Mouse (Mus musculus): ENCODE measurements around the gene Nln. TPM values are rescaled to one million over a fixed set of nuclear protein-coding genes. Genes with fewer than 3 reads are reported as not detected.

Nln gene
- total and polyA plus RNA-seq, 3 experiments, result 15.4 to 229 (median 16.1) TPM

DNA sequence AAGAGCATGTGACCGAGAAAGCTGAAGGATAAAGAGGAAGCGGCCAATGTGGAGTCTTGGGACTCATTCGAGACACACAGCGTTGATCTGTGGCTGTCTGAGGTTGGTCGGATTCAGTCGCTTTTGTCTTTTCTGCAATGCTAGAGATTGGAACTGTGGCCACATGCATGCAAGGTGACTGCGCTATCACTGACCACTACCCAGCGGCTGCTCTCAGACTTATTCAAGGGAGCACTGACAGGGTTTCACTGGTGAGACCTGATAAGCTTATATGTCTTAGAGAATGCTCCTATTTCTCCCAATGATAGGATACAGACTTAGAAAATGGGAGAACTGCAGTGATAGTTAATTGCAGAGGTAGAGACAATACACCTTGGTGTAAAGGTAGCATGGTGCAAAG lies 35.2 kb downstream of the Nln start:
- Histone ChIP-seq H3K36me3 (ENCODE audit: control insufficient read depth in 1 of 2, insufficient read depth in 2 of 2, low read length in 2 of 2) (no peaks in the 10 kb centered on the region), H3K4me1 (ENCODE audit: control insufficient read depth in 1 of 2, insufficient read depth in 2 of 2, low read length in 2 of 2) (no peaks in the 10 kb centered on the region), H3K27ac (ENCODE audit: control insufficient read depth, low read depth, low read length) (no peak overlapping the region), H3K4me3 (ENCODE audit: control insufficient read depth in 1 of 2, insufficient read depth in 1 of 2, low read depth in 2 of 2, low read length in 2 of 2) (no peak overlapping the region), H3K27me3 (ENCODE audit: control insufficient read depth in 1 of 2, insufficient read depth in 2 of 2, low read length in 2 of 2) (no peaks in the 10 kb centered on the region), H3K9ac (ENCODE audit: control insufficient read depth, low read depth, low read length, poor library complexity, severe bottlenecking) (no peak overlapping the region), H3K9me3 (replicated peaks; ENCODE audit: insufficient read depth, low read length) (no peaks in the 10 kb centered on the region), H3K79me2 (ENCODE audit: control insufficient read depth, insufficient read depth, low read length, poor library complexity) (no peaks in the 10 kb centered on the region)
- no peak for TF ChIP-seq ETS1 (IDR thresholded peaks at IDR 0.05; ENCODE audit: low read depth, low read length)
- no peak for TF ChIP-seq BHLHE40 (IDR thresholded peaks at IDR 0.05; ENCODE audit: borderline replicate concordance, low read depth, low read length)
- TF ChIP-seq MAFK (IDR thresholded peaks at IDR 0.05; ENCODE audit: borderline replicate concordance, low read depth, low read length), result no peak
- TF ChIP-seq MXI1 (IDR thresholded peaks at IDR 0.05; ENCODE audit: low read depth, low read length), result no peak
- TF ChIP-seq SMC3 (IDR thresholded peaks at IDR 0.05; ENCODE audit: low read depth, low read length), result no peak
- TF ChIP-seq GATA1 (IDR thresholded peaks at IDR 0.05; ENCODE audit: low read depth, low read length), result no peak
- TF ChIP-seq GABPA (IDR thresholded peaks at IDR 0.05; ENCODE audit: low read depth, low read length), result no peak
- TF ChIP-seq JUND (IDR thresholded peaks at IDR 0.05; ENCODE audit: low read depth, low read length), result no peak
- no peak for TF ChIP-seq USF2 (IDR thresholded peaks at IDR 0.05; ENCODE audit: borderline replicate concordance in 1 of 2, insufficient read depth in 1 of 2, low read depth in 1 of 2, low read length in 2 of 2)
- TF ChIP-seq EP300 (IDR thresholded peaks at IDR 0.05; ENCODE audit: low read depth in 1 of 2, low read length in 2 of 2), result no peak
- no peak for TF ChIP-seq E2F4 (IDR thresholded peaks at IDR 0.05; ENCODE audit: borderline replicate concordance, low read depth, low read length)
- TF ChIP-seq HCFC1 (IDR thresholded peaks at IDR 0.05; ENCODE audit: low read depth, low read length), result no peak
- no peak for TF ChIP-seq TAL1 (IDR thresholded peaks at IDR 0.05; ENCODE audit: low read length)
- TF ChIP-seq CHD2 (IDR thresholded peaks at IDR 0.05; ENCODE audit: low read length), result no peak
- TF ChIP-seq NELFE (IDR thresholded peaks at IDR 0.05; ENCODE audit: low read depth, low read length), result no peak
- TF ChIP-seq POLR2AphosphoS5 (IDR thresholded peaks at IDR 0.05; ENCODE audit: borderline replicate concordance, low read depth, low read length), result no peak
- TF ChIP-seq CHD1 (IDR thresholded peaks at IDR 0.05; ENCODE audit: low read depth, low read length), result no peak
- TF ChIP-seq ZKSCAN1 (IDR thresholded peaks at IDR 0.05; ENCODE audit: low read depth, low read length), result no peak
- no peak for DNase-seq (ENCODE audit: low read depth, low spot score)

DNA sequence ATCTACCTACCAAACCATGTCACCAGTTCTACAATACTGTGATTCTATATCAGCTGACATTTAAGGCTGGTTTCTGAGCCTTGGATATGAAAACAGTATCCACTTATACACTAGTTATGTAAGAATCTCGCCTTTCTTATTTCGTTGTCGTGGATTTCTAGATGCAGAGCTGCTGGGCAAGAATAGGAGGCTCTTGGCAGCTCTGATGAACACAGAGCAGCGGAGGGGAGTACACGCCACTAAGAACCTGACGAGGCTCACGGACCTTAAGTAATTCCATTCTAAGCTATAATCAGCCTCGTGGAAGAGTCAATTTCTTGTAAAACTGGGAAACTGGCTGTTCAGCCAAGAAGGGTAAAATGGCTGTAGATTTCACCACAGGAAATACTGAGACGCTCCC lies 37.1 kb downstream of the Nln start:
- no peak overlapping the region for H3K27ac ChIP-seq (ENCODE audit: control insufficient read depth, low read depth, low read length)
- no peak overlapping the region for H3K9ac ChIP-seq (ENCODE audit: control insufficient read depth, low read depth, low read length, poor library complexity, severe bottlenecking)
- TF ChIP-seq POLR2AphosphoS2 (IDR thresholded peaks at IDR 0.05; ENCODE audit: low read length) (no peak), MAFK (IDR thresholded peaks at IDR 0.05; ENCODE audit: borderline replicate concordance, low read depth, low read length) (no peak), MAX (IDR thresholded peaks at IDR 0.05; ENCODE audit: low read length) (no peak)
- H3K4me3 ChIP-seq (ENCODE audit: control insufficient read depth in 1 of 2, insufficient read depth in 1 of 2, low read depth in 2 of 2, low read length in 2 of 2), result no peak overlapping the region
- no peak for DNase-seq (ENCODE audit: low read depth, low spot score)
- H3K9me3 ChIP-seq (replicated peaks; ENCODE audit: insufficient read depth, low read length), result no peaks in the 10 kb centered on the region
- H3K4me1 ChIP-seq (ENCODE audit: control insufficient read depth in 1 of 2, insufficient read depth in 2 of 2, low read length in 2 of 2), result no peaks in the 10 kb centered on the region
- no peaks in the 10 kb centered on the region; a peak in 1 of 4 replicates for H3K36me3 ChIP-seq (ENCODE audit: control insufficient read depth in 1 of 2, insufficient read depth in 2 of 2, low read length in 2 of 2)
- no peaks in the 10 kb centered on the region for H3K27me3 ChIP-seq (ENCODE audit: control insufficient read depth in 1 of 2, insufficient read depth in 2 of 2, low read length in 2 of 2)
- H3K79me2 ChIP-seq (ENCODE audit: control insufficient read depth, insufficient read depth, low read length, poor library complexity), result no peaks in the 10 kb centered on the region

All from MEL (cell line).